Mouse (Mus musculus) bone marrow macrophage, adult 2 months (primary cell): ENCODE data around the gene Ccm2l. TPM values are rescaled to one million over a fixed set of nuclear protein-coding genes. Genes with fewer than 3 reads are reported as not detected.
A peak's percentile ranks its signal among the peaks of the same experiment; 100 is the strongest.

Experiments used
- H3K27ac ChIP-seq: 2 replicates; pipeline ENCODE4 v1.5.1; 2012; ENCODE audit warnings: low read depth, low read length; ENCODE audit not compliant: insufficient read depth
- H3K4me1 ChIP-seq: 2 replicates; pipeline ENCODE4 v1.6.1; 2012; ENCODE audit warnings: low read length; ENCODE audit not compliant: control insufficient read depth, insufficient read depth
- H3K4me3 ChIP-seq: 2 replicates; pipeline ENCODE4 v1.5.1; 2012; ENCODE audit warnings: mild to moderate bottlenecking, low read length, moderate library complexity; ENCODE audit not compliant: insufficient read depth
- CTCF ChIP-seq: IDR thresholded peaks from 2 replicates; pipeline ENCODE4 v1.5.1; 2012; ENCODE audit warnings: low read depth, mild to moderate bottlenecking, low read length, moderate library complexity
- POLR2A ChIP-seq: IDR thresholded peaks from 2 replicates; pipeline ENCODE4 v1.6.1; 2012; ENCODE audit warnings: mild to moderate bottlenecking, low read depth, low read length, borderline replicate concordance
- polyA plus RNA-seq: library from polyadenylated mRNA; stranded (reverse); fragments of >200 nt; gene quantifications from 2 replicates; pipeline ENCODE4 v1.2.4, GENCODE M21; 2012; ENCODE audit not compliant: missing spikeins, insufficient read depth, insufficient read length

Gene Ccm2l
- polyA plus RNA-seq, 1 experiment: not detected

DNA sequence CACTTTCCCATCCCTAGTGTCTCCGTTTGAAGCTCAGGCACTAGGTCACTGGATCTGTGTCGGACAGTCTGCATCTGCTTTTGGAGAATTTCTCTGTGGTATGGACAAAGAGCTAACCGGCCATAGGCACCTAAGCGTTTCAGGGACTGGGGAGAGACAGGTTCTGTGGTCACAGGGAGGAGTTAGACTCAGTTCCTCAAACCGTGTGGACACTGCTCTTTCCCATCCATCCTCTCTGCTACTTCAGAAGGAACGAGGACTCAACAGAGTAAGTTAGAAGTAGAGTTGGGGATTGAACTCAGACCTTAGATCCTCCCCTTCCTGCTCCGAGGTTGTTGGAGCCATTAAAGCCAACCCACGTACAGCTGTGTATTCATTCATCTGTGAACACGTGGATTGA lies 14.2 kb upstream of the Ccm2l start:
- Histone ChIP-seq H3K4me1 (no peaks in the 10 kb centered on the region), H3K4me3 (no peak overlapping the region), H3K27ac (no peak overlapping the region)
- TF ChIP-seq POLR2A: no peak
- no peak for TF ChIP-seq CTCF

DNA sequence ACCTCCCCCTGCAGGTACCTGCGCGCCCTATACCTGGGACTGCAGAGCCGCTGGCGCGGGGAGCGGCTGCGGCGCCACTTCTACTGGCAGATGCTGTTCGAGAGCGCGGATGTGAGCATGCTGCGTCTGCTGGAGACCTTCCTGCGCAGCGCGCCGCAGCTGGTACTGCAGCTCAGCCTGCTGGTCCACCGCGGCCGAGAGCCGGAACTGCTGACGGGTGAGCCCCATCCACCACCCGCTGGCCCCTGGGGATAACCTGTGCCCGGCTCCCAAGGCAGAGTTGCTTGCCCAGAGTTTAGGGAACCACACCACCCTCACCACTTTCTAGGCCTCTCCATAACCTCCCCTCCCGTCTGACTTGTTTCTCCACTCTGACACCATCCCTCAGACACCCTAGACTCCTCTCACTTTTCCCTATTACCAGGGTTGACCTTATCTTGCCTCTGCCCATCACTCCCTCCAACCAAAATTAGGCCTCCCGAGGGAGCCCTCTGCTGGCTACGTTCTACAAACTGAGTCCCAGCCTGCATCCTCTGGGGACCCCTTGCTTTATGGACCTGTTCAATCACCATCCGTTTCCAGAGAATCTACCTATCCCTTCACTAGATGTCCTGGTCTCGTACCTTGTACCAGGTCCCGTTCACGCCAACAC lies 12.9 kb upstream of the Ccm2l start:
- H3K4me1 ChIP-seq: no peaks in the 10 kb centered on the region

DNA sequence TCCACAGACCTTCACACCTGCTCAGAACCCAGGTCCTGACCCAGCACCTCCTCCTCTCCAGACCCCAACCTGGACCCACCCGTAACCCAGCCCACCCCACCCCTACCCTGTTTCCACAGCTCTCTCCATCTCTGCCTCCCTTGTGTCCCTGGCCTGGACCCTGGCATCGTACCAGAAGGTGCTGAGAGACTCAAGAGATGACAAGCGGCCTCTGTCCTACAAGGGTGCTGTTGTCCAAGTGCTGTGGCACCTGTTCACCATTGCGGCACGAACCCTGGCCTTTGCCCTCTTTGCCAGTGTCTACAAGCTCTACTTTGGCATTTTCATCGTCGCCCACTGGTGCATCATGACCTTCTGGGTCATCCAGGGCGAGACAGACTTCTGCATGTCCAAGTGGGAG lies 11.9 kb upstream of the Ccm2l start:
- TF ChIP-seq CTCF: no peak
- TF ChIP-seq POLR2A: no peak
- Histone ChIP-seq H3K27ac (no peak overlapping the region), H3K4me3 (no peak overlapping the region), H3K4me1 (no peaks in the 10 kb centered on the region)

More for the DNA sequence above, 12.9 kb upstream of the Ccm2l start:
- H3K27ac ChIP-seq: no peak overlapping the region
- H3K4me3 ChIP-seq: no peak overlapping the region
- TF ChIP-seq POLR2A (no peak), CTCF (no peak)

DNA sequence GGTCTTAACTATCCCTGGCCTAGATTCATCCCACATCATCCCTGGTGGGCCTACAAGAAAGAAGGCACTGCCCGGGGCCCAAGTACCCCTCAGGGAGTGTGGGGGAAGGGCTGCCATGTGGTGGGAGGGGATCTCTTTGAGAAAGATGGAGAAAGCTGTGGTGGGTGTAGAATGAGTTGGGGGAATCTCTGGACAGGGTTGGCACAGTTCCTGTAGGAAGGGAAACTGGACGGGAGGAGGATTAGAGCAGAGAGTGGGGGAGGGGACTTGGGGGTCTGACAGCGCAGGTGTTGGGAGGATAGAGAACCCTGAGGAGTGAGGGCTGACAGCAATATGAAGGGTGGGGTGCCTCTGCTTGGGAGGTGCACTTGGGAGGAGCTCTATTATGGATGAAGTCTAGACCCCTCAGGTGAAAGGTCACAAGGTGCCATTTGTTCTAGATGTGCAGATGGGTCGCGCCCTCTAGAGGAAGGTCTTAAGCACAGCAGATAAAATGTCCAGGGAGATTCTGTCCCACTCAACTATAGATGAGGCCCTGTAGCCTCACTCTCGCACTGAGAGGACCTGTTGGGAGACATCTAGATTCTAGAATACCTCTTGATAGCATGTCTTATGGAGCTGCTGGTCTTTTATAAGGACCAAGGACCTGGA lies 10.4 kb upstream of the Ccm2l start:
- H3K4me1 ChIP-seq: no peaks in the 10 kb centered on the region
- TF ChIP-seq CTCF (no peak), POLR2A (no peak)
- no peak overlapping the region for H3K4me3 ChIP-seq
- H3K27ac ChIP-seq: no peak overlapping the region

DNA sequence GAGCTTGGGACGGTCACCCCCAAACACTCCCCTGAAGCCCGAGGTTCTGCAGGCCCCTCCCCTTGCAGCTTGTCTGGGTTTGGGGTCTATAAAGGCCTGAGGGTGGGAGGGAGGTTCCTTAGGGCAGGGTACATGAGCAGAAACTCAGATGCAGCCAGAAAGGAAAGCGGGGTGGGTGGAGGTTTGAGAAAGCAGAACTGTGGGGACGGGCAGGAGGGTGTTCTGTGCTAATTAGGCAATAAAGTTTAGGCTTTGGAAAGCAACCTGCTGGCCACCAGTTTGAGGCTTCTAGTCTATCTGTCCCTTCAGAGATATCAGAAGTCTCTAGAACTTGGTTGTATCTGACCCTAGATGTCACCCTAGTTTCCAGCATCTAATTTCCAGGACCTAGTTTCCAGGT lies 7.4 kb upstream of the Ccm2l start:
- no peaks in the 10 kb centered on the region for H3K4me1 ChIP-seq
- TF ChIP-seq CTCF (no peak), POLR2A (no peak)

DNA sequence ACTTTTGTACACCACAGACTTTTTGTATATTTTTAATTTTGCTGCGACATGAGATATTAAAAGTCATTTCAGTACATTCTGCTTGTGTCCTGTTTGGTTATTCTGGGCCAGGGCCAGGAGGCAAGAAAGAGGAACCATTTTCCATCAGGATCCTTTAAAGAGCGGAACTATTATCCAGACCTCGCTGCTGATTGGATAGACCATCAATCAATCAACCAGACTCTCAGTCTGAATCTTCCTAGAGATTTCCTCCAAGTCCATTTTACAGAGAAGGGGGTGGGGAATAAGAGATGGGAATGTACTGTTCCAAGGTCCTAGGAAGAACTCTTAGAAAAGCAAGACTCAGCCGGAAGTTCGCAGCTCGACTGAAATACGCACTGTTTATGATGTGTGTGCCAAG lies 5.5 kb upstream of the Ccm2l start:
- Histone ChIP-seq H3K4me1 (no peaks in the 10 kb centered on the region), H3K4me3 (no peak overlapping the region), H3K27ac (no peak overlapping the region)
- TF ChIP-seq CTCF (no peak), POLR2A (no peak)

More for the DNA sequence above, 7.4 kb upstream of the Ccm2l start:
- Histone ChIP-seq H3K27ac (no peak overlapping the region), H3K4me3 (no peak overlapping the region)

DNA sequence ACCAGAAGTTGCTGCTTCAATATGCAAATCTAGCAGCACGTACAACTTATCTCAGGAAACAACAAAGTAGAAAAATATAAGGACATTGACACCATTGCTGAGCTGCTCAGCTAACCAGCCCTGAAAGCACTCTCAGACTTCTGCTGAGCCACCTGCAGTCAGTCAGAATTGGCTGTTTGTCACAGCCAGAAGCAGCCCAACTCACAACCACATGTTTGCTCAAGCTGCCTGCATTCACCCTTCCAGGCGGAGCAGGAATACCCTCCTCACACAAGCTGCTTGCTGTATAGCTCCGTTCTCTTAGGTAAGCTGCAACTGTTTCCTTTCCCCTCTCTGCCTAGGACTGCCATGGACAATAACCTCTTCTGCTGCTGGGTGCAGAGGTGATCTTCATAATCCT lies 2.4 kb upstream of the Ccm2l start:
- Histone ChIP-seq H3K4me1 (no peaks in the 10 kb centered on the region), H3K4me3 (no peak overlapping the region), H3K27ac (no peak overlapping the region)
- TF ChIP-seq CTCF (no peak), POLR2A (no peak)

DNA sequence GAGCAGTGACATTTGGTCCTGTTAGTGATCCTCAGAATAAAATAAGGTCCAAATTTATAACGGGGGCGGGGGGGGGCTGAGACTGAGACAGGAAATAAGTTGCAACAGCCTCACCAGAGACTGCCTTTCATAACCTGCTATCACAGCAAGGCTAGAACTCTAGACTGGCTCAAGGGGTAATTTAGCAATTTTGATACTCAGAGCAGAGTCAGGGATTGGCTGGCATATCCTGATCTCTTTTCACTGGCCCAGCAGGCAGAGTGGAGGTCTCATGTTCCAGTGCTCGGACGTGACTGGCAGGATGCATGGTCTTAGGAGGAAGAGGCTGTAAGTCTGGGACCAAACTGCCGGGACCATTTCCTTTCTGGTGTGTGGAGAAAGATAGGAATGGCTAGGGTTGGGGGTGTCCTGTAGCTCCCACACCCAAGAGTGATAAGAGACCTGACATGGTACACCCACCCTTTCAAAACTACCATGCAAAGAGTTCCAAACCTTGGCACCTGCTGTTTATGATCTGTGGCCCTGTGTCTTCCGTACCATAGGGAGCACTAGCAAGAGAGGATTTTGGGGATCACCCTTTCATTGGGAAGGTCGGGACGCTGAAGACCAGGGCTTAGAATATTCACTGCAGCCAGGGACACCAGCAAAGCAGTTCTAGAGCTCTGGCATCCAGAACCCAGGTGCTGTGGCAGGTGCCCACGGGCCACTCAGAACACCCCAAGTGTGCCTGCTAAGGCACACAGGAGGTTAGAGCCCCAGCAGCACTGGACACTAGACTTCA lies 1.4 kb upstream of the Ccm2l start:
- TF ChIP-seq CTCF: no peak
- no peak for TF ChIP-seq POLR2A
- no peaks in the 10 kb centered on the region for H3K4me1 ChIP-seq
- no peak overlapping the region for H3K27ac ChIP-seq
- H3K4me3 ChIP-seq: no peak overlapping the region

DNA sequence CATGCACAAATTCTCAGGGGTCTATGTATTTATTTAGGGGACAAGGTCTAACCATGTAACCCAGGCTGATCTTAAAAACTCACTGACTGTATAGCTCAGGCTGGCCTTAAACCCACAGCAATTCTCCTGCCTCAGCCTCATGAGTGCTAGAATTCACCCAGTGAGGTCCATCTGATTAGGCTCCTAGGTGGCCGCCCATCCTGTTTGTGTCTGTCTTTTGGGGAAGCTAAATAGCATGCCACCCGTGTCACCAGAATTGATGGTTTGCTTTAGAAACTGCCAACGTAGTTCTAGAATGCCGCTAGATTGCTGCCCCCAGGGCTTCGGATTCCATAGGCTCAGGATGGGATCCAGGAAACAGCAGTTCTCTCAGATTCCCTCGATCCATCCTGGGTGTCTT lies 1.2 kb downstream of the Ccm2l start:
- Histone ChIP-seq H3K4me1 (no peaks in the 10 kb centered on the region), H3K4me3 (no peak overlapping the region), H3K27ac (no peak overlapping the region)
- TF ChIP-seq POLR2A (no peak), CTCF (no peak)

DNA sequence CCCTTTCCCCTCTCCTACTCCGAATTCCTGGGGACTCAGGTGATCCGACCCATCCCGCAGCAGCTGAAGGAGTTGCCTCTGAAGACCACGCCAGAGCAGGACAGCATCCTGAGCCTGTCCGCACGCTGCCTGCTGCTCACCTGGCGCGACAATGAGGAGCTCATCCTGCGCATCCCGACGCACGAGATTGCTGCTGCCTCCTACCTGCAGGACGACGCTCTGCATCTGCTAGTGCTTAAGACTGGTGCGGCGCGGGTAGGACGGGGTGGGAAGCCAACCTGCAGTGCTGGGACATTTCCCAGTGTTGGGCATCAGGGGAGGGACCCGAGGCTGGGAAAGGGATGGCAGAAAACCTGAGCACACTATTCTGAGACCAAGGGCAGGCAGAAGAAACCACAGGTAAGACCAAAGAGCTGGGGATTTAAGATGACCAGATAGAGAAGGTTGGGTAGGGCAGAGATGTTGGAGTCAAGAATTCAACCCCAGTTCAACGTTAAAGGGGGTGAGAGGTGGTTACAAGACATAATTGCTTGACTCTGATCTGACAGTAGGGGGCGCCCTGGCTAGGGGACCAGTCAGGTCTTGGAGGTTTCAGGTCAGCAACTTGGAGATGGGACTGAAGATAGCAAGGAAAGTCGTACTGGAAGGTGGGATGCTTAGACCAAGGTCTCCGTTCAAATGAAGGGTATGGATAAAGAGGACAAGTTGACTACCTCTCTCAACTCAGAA lies 5.2 kb downstream of the Ccm2l start:
- peaks cover under 1% of the 10 kb centered on the region for H3K4me1 ChIP-seq
- H3K27ac ChIP-seq: no peak overlapping the region
- H3K4me3 ChIP-seq: no peak overlapping the region
- TF ChIP-seq CTCF (peak; percentile 58), POLR2A (no peak)
